Mouse (Mus musculus): Measurements from ENCODE around the gene Inafm2.

Inafm2 gene

DNA sequence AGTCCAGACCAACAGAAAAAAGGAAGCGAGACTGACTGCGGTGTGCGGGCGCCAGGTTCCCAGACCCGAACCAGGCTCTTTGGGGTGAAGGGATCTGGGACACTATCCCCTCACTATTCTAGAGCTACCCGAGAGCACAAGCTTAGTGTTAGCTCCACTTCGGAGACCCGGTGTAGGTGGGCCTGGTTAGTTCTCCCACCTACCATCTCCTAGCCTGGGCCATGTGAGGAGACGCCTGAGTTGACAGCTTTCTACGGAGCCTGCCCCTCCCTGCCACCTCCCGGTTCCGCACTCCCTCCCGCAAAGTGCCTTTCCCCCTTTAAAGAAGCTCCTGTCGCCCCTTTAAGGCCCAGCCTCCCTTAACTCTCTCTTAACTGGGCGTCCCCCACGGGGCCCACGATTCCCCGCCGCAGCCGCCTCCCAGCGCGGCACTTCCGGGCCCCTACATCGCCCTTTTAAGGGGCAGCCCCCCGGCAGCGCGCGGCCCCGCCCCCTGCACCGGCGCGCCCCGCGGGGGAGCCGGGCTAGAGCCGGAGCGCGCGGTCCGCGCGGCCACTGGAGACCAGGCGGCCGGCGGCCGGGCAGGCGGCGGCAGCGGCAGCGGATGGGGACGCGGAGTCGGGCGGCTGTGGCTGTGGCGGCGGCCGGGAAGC is at the start of gene Inafm2:
TSS of gene Inafm2 (plus strand) at position 527 of the 653 bp plus-strand sequence.
- DNase-seq (ENCODE audit: low spot score) = peak; percentile 89

GRCm38 (mm10) chr2:118696451-118697308 is 48.9 kb upstream of the Inafm2 start:
- DNase-seq (ENCODE audit: low spot score) = no peak

- DNase-seq (ENCODE audit: low spot score) = no peak
Observed at GRCm38 (mm10) chr2:118697311-118697877, 48.2 kb upstream of the Inafm2 start.

GRCm38 (mm10) chr2:118697955-118698354 is 47.6 kb upstream of the Inafm2 start:
- DNase-seq (ENCODE audit: low spot score) = no peak

- peak; percentile 92 for DNase-seq (ENCODE audit: low spot score)
Observed at GRCm38 (mm10) chr2:118700179-118701062, 45.1 kb upstream of the Inafm2 start.

DNA sequence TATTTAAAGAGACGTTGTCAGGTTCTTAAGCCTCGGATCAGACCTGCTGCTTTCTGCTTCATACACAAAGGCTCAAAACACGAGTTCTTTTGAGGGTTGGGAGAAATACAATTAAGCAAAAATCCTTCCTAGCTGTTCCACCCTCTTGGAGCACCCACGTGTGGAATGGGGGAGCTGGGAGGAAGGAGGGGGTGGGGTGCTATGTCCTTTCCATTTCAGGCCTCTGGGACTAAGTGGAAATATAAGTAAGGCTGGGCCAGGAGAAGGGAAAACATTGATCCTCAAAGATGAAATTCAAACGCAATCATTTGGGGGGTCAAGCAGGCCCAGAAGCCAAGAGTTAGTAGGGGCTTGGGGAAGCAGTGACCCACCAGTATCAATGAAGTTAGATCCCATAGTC is 44.4 kb upstream of the Inafm2 start:
- DNase-seq (ENCODE audit: low spot score) = no peak

GRCm38 (mm10) chr2:118701971-118702882 is 43.3 kb upstream of the Inafm2 start:
- DNase-seq (ENCODE audit: low spot score) = peak; percentile 23

DNA sequence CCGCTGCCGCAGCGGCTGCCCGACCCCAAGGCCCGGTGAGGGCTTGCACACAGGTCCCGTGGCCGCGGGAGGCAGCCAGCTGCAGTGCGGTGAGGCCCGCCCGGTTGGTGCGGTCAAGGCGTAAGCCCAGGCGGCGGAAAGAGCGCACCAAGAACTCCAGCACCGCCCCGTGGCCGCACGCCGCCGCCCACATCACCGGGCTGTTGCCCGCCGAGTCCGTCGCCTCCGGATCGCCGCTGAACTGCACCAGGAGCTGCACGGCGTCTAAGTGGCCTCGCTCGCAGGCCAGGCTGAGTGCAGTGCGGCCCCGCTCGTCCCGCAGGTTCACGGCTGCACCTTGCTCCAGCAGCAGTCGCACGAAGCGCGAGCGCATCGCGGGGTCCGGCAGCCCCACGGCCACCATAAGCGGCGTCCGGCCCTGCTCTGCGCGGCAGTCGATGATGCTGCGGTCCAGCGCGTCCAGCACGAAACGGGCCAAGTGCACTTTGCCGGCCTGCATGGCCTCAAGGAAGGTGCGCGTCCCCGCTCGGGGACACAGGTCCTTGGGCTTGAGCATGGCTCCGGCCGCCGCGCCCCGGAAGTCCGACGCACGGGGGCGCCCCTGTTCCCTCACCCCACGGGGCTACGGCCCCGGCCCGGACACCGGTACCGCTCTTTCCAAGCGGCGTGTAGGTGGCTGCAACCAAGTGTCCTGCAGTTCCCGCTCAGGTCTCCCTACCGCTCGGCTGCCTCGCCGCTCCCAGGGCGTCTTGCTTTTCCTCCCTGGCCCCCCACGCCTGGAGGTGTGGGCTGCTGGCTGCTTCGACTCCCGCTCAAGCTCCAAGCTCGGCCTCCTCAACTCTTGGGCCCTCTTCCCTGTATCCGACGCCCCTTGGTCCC is 42.4 kb upstream of the Inafm2 start:
- peak; percentile 70 for DNase-seq (ENCODE audit: low spot score)

DNA sequence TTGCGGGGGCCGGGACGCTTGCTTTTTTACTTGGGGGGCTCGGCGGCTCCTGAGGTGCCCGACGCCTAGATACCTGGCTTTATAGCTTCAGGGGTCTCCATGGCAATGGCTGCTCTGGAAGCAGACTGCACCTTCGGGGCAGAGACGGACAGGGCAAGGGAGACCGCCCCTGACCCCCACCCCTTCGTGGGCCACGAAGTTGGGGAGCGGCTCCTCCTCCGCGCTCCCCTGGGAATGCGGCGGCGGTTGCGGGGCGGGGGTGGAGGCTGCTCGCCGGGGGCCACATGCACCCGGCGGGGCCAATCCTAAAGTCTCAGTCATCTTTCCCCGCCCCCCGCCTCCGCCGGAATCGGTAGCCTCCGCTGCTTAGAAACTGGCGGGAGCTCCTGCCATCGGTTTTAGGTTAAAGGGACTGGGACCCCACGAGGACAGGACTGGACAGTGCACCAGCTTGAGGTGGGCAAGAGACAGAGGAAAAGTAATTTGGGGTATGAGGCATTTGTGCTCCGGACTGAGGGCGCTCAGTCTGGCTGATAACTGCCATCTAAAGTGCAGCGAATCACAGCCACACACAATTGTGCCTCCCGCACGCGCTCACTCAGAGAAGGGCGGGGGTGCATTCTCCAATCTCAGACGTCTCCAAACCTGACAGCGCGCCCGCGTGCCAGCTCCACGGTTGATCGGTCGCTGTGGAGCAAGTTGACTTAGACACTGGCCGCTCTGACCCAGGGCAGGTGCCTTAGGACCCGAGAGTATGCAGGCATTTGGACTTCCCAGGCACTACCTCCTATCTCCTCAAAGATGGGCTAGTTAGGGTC is 41.4 kb upstream of the Inafm2 start, which contains the start of gene Ankrd63:
TSS of gene Ankrd63 (minus strand) at position 51 of the 818 bp plus-strand sequence.
- DNase-seq (ENCODE audit: low spot score) = no peak

DNA sequence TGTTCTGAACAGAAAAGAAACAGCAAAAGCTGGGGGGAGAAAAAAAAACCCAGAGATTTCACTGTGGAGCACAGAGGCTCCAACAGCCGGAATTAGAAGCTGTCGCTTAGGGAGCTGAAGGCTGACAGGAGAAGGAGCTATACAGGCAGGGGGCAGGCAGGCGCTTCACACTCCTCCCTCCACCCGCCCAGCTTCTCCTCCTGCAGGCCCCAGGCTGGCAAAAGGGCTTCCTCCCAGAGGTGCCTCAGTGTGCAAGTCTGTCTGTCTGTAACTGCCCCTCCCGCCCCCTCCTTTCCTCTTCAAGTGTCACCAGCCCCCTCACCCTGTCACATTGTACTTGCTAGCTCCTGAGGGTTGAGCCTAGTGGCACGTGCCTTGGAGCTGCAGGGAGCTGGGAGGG is 39.1 kb upstream of the Inafm2 start:
- no peak for DNase-seq (ENCODE audit: low spot score)

DNA sequence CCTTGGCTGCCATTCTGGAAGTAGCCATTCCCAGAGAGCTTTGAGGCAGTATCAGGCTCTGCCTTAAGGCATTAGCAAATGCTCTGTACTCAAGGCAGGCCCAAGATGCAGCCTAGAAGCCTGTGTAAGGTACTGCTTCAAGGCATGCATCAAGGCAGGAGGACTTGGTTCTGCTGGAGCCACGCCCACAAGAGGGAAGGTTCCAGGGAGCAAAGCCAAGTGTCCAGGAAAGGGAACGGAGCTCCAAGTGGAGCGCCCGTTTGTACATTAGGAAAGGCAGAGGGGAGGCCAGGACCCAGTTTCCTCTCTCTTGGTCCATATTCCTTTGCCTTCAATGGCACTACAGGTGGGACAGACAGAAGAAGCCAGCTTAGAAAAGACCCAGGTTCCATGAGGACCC is 37.1 kb upstream of the Inafm2 start:
- no peak for DNase-seq (ENCODE audit: low spot score)

DNA sequence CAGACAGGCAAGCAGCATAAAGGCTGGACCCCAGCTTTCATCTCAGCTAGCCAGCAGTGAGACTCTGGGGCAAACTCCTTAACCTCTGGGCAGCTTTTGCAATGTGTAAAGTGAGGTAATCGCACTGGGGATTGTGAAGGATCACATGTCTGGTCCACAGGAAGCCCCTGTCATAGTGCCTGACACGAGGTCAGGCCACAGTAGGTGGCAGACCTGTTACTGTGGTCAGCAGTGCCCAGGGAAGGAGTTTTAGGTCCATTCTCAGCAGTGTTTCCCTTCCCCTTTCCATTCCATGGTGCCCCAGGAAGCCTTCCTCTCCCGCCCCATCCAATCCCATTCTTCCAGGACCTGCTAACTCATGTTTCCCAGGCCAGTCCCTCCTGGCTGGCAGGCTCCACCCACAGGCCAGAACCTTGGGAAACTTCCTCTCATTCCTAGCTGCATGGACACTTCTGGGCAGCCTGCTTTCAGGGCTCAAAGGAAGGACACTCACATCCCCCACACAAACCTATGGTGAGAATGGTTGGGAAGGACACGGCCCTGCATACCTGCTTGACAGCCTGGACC is 35.8 kb upstream of the Inafm2 start:
- DNase-seq (ENCODE audit: low spot score) = peak; percentile 38

GRCm38 (mm10) chr2:118711038-118711494 is 34.5 kb upstream of the Inafm2 start:
- peak; percentile 64 for DNase-seq (ENCODE audit: low spot score)

DNA sequence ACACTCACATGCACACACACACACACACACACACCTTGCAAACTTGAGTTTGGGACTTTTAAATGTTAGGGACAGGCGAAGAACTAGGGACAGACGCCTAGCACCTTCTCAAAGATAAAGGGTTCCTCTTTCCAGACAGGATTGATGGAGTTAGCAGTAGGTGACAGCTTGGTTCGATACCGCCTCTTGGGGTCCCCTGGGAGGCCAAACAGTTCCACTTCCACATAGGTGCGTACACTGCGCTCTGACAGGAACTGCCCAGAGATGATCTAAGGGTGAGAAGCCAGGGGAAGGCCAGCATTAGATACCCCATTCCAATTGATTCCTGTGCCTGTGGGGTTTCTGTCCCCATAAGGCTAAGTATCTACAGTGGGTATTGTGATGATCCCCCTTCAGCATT is 31.9 kb upstream of the Inafm2 start:
- no peak for DNase-seq (ENCODE audit: low spot score)

- DNase-seq (ENCODE audit: low spot score) = peak; percentile 53
Observed at GRCm38 (mm10) chr2:118714230-118714629, 31.3 kb upstream of the Inafm2 start.

- no peak for DNase-seq (ENCODE audit: low spot score)
Observed at GRCm38 (mm10) chr2:118716677-118717076, 28.9 kb upstream of the Inafm2 start.

DNA sequence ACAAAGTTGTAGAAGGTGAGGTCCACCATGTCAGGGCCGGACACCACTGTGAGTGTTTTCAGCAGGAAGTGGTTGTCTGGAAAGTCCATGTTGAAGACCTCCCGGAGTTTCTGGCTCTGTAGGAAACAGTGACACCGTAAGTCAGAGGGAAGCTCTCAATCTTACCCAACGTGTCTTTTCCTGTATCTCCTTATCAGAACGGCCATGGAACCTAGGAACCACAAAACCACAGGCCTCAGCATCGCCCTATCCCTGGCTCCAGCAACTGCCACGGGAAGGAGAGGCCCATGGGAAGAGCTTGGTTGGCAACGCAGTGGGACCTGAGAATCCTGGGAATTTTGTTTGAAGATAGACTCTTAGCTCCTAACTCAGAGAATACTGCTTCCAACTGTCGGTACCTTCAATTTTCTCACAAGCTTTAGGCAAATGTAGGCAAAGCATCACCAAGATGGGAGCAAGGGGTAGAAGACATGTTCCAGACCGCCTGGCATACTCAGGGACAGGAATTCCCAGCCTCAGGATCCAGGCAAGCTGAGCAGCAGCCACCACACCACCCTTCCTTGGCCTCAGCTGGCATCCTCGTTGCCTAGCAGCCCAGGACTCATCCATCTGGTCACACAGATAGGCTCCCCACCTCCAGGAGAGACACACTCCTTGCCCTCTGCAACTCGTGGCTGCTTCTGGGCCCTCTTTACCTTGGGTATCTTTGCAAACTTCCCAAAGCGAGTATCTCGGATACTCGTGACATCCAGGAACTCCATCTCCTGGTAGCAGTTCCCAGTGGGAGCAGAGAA is 21.7 kb upstream of the Inafm2 start:
- DNase-seq (ENCODE audit: low spot score) = peak; percentile 3

GRCm38 (mm10) chr2:118725511-118725910 is 20.0 kb upstream of the Inafm2 start:
- DNase-seq (ENCODE audit: low spot score) = no peak
